16 mouse cellular contexts compared by ENCODE assay signal in the genomic region with DNA sequence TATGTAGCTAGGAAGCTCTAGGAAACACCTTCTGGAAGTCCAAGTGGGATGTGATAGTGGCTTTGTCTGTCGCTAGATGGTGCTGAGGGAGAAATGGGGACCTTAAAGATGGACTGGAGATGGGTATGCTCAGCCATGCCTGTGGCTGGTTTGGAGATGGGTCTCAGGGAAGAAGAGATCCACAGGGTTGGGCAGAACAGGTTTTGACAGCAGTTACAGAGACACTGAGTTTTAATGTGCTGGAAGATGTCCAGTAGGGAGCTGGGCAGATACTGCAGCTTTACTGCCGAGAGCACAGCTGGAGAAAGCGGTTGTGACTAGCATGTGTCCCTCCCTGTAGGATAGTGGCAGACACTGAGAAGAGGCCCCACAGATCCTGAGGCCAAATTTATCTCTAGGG. TPM values are rescaled to one million over a fixed set of nuclear protein-coding genes. Genes with fewer than 3 reads are reported as not detected.
DNase-seq lines count a peak whose midpoint lies in the region; ATAC-seq and TF ChIP-seq lines count a peak whose summit lies in the region.
"Had no signal": no experiment of that assay in that cellular context is flagged by ENCODE, and none has a peak within 500 bp of the region (broad histone marks: within the 10 kb centered on the region; RNA-seq: fewer than 3 reads in every experiment).

No protein-coding gene starts in this region.

- no peaks in the 10 kb centered on the region for H3K27me3 ChIP-seq in intestine, embryonic 14.5 days (replicated peaks; ENCODE audit: control insufficient read depth, insufficient read depth, low read length)
- 0 out of 2 replicates have a peak, but pooled peaks cover 3% of the 10 kb centered on the region for H3K27me3 ChIP-seq in intestine, postnatal 0 days (replicated peaks; ENCODE audit: control insufficient read depth, insufficient read depth, low read length)
- H3K27me3 ChIP-seq in neural tube, embryonic 15.5 days (replicated peaks): no peaks in the 10 kb centered on the region
- H3K27me3 ChIP-seq: lung, embryonic 15.5 days; Patski had no signal

- no peaks in the 10 kb centered on the region for H3K9me3 ChIP-seq in intestine, embryonic 14.5 days (ENCODE audit: control insufficient read depth, low read length)
- no peaks in the 10 kb centered on the region for H3K9me3 ChIP-seq in intestine, postnatal 0 days (ENCODE audit: control insufficient read depth)
- H3K9me3 ChIP-seq in neural tube, embryonic 15.5 days (replicated peaks): no peaks in the 10 kb centered on the region
- H3K9me3 ChIP-seq: lung, embryonic 15.5 days had no signal

- no peak overlapping the region for H3K4me2 ChIP-seq in intestine, embryonic 14.5 days (ENCODE audit: low read length)
- H3K4me2 ChIP-seq in intestine, postnatal 0 days (replicated peaks; ENCODE audit: low read depth): no peak overlapping the region
- H3K4me2 ChIP-seq in neural tube, embryonic 15.5 days: no peak overlapping the region
- H3K4me2 ChIP-seq: lung, embryonic 15.5 days had no signal

- no peaks in the 10 kb centered on the region for H3K36me3 ChIP-seq in intestine, embryonic 14.5 days (ENCODE audit: control insufficient read depth, insufficient read depth, low read length)
- H3K36me3 ChIP-seq in intestine, postnatal 0 days (ENCODE audit: control insufficient read depth, insufficient read depth): no peaks in the 10 kb centered on the region
- no peaks in the 10 kb centered on the region for H3K36me3 ChIP-seq in neural tube, embryonic 15.5 days
- H3K36me3 ChIP-seq: lung, embryonic 15.5 days had no signal

- no peak for ATAC-seq in intestine, embryonic 14.5 days (replicated peaks; ENCODE audit: low FRiP score, low TSS enrichment, low read depth)
- no peak for ATAC-seq in intestine, postnatal 0 days
- no peak for ATAC-seq in neural tube, embryonic 15.5 days (ENCODE audit: low FRiP score)
- peak; percentile 40 for ATAC-seq in megakaryocyte, adult 5-6 weeks (ENCODE audit: poor library complexity, severe bottlenecking)
- ATAC-seq: Patski had no signal

- no peak for TF ChIP-seq CTCF in intestine, postnatal 0 days (IDR thresholded peaks at IDR 0.05; ENCODE audit: low read depth)

- no peak overlapping the region for H3K27ac ChIP-seq in intestine, embryonic 14.5 days (ENCODE audit: low read depth)
- H3K27ac ChIP-seq in intestine, postnatal 0 days (ENCODE audit: low read depth, low read length): no peak overlapping the region
- H3K27ac ChIP-seq in neural tube, embryonic 15.5 days (replicated peaks): no peak overlapping the region
- H3K27ac ChIP-seq: lung, embryonic 15.5 days had no signal

- H3K4me1 ChIP-seq in intestine, embryonic 14.5 days (replicated peaks; ENCODE audit: control insufficient read depth, insufficient read depth, low read length): no peaks in the 10 kb centered on the region
- H3K4me1 ChIP-seq in intestine, postnatal 0 days (replicated peaks; ENCODE audit: control insufficient read depth, insufficient read depth, low read length): no peaks in the 10 kb centered on the region
- peaks cover 9% of the 10 kb centered on the region; the same call in 1 of the 2 replicates for H3K4me1 ChIP-seq in neural tube, embryonic 15.5 days
- H3K4me1 ChIP-seq: lung, embryonic 15.5 days had no signal

- DNase-seq in intestine, embryonic 14.5 days (ENCODE audit: low spot score): peak; percentile 62
- peak; percentile 23 for DNase-seq in neural tube, embryonic 10.5 days (ENCODE audit: extremely low spot score, low spot score)
- no peak for DNase-seq in cerebellum, adult 9-11 months
- DNase-seq in embryo, embryonic 10 days (ENCODE audit: low spot score): no peak
- DNase-seq: cerebellum, postnatal 36 days; gastrocnemius, postnatal 14 days; heart, postnatal 10 days; right cerebral cortex, postnatal 4 days; thymus, adult 18-20 months had no signal

- 53% methylated on average over 3 of the region's 3 CpGs for WGBS in intestine, embryonic 14.5 days
- 59% methylated on average over 3 of the region's 3 CpGs for WGBS in intestine, postnatal 0 days
- 42% methylated on average over 3 of the region's 3 CpGs for WGBS in neural tube, embryonic 15.5 days

- H3K9ac ChIP-seq in intestine, embryonic 14.5 days (ENCODE audit: low read length): no peak overlapping the region
- H3K9ac ChIP-seq in intestine, postnatal 0 days (ENCODE audit: low read depth, low read length): no peak overlapping the region
- no peak overlapping the region for H3K9ac ChIP-seq in neural tube, embryonic 15.5 days (replicated peaks)
- H3K9ac ChIP-seq: lung, embryonic 15.5 days had no signal

- H3K4me3 ChIP-seq in intestine, embryonic 14.5 days (ENCODE audit: low read depth, low read length): no peak overlapping the region
- no peak overlapping the region for H3K4me3 ChIP-seq in intestine, postnatal 0 days (ENCODE audit: low read depth, low read length)
- no peak overlapping the region for H3K4me3 ChIP-seq in neural tube, embryonic 15.5 days (replicated peaks)
- H3K4me3 ChIP-seq: lung, embryonic 15.5 days had no signal

RNA-seq across cellular contexts. Expression of gene Kcnc4, which starts 21.3 kb away (rescaled TPM):
- 0.09 TPM in 1 of 2 replicates, not detected in the other for polyA plus RNA-seq in intestine, embryonic 14.5 days (2014; fragmentation: Nextera tagmentation; extraction: Ambion mirVana)
- polyA plus RNA-seq in intestine, postnatal 0 days (2015; fragmentation: Nextera tagmentation; extraction: Ambion mirVana): 0.07 TPM in 2 replicates
- 9.1 TPM in 2 replicates for polyA plus RNA-seq in neural tube, embryonic 15.5 days (2015; fragmentation: Nextera tagmentation; extraction: Ambion mirVana)
- total RNA-seq in megakaryocyte, adult 5-6 weeks (2015): not detected in 2 replicates
- total RNA-seq in megakaryocyte, adult 5-6 weeks (2017): not detected in 2 replicates
- total RNA-seq: CH12.LX; liver, adult 2 months had no signal
- polyA plus RNA-seq: Patski had no signal

RNA-seq across cellular contexts. Expression of gene Slc6a17, which starts 37.2 kb away (rescaled TPM):
- polyA plus RNA-seq in intestine, embryonic 14.5 days (2014; fragmentation: Nextera tagmentation; extraction: Ambion mirVana): 2.0 and 3.3 TPM in 2 replicates
- polyA plus RNA-seq in intestine, postnatal 0 days (2015; fragmentation: Nextera tagmentation; extraction: Ambion mirVana): 1.7 and 2.2 TPM in 2 replicates
- 13.9 and 16.9 TPM in 2 replicates for polyA plus RNA-seq in neural tube, embryonic 15.5 days (2015; fragmentation: Nextera tagmentation; extraction: Ambion mirVana)
- total RNA-seq in megakaryocyte, adult 5-6 weeks (2015): not detected in 2 replicates
- total RNA-seq in megakaryocyte, adult 5-6 weeks (2017): not detected in 2 replicates
- total RNA-seq: CH12.LX; liver, adult 2 months had no signal

Comparison
In these comparisons a context has a peak if more than half of its experiments do, and no peak if none do; other contexts are left out.
1. DNase-seq: peak in intestine, embryonic 14.5 days (single experiment) and neural tube, embryonic 10.5 days (single experiment); none in cerebellum, adult 9-11 months (single experiment) and embryo, embryonic 10 days (single experiment).